Mouse (Mus musculus) megakaryocyte, embryonic 14.5 days (primary cell): ENCODE results near the gene Tec.

Source experiments
- FLI1 ChIP-seq: IDR thresholded peaks from 2 replicates; pipeline ENCODE4 v1.6.1; 2012; ENCODE audit warnings: low read length, inconsistent platforms, mixed read lengths
- GATA1 ChIP-seq: IDR thresholded peaks from 3 replicates; pipeline ENCODE4 v1.6.1; 2012; ENCODE audit warnings: mixed read lengths, low read length, inconsistent platforms, borderline replicate concordance

- TF ChIP-seq GATA1 = no peak
- no peak for TF ChIP-seq FLI1
Observed at GRCm38 (mm10) chr5:72763025-72763424, 105.3 kb downstream of the Tec start.
